Mouse (Mus musculus): ENCODE results near the gene Tuba8. TPM values are rescaled to one million over a fixed set of nuclear protein-coding genes. Genes with fewer than 3 reads are reported as not detected.

Tuba8 gene
- polyA plus RNA-seq, 1 experiment from 2014 or later, result not detected

DNA sequence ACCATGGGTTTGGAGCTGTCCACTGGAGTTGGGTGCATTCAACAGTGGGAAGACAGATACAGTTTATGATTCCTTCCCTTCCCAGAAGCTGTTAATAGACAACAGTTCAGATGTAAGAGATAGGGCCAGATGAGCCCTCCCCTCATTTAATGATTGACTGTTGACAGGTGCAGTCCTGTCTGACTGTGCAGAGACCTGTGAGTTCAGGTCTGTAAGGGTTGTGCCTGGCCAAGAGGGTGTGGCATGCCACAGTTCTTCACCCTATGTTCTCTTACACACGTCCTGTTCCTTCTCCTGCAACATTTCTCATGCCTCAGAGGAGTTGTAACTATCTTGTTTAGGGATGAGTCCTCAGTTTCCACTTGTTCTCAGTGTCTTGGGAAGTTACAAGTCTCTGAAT is 22.2 kb downstream of the Tuba8 start:
- Histone ChIP-seq H3K9ac (ENCODE audit: low read length) (no peak overlapping the region), H3K4me2 (ENCODE audit: low read length) (no peak overlapping the region), H3K36me3 (ENCODE audit: control insufficient read depth, insufficient read depth, low read length) (no peaks in the 10 kb centered on the region), H3K27me3 (ENCODE audit: control insufficient read depth, insufficient read depth, low read length) (no peaks in the 10 kb centered on the region), H3K4me3 (ENCODE audit: control insufficient read depth in 1 of 2, insufficient read depth in 1 of 2, low read depth in 1 of 2, low read length in 2 of 2) (no peak overlapping the region), H3K9me3 (ENCODE audit: control insufficient read depth, low read length) (no peaks in the 10 kb centered on the region), H3K4me1 (ENCODE audit: control insufficient read depth in 2 of 2, insufficient read depth in 2 of 2, low read length in 2 of 2) (no peaks in the 10 kb centered on the region), H3K27ac (replicated peaks in 1 of 2; ENCODE audit: control insufficient read depth in 1 of 2, insufficient read depth in 1 of 2, low read depth in 2 of 2, low read length in 2 of 2) (no peak overlapping the region)
- WGBS, result 64% methylated on average over 1 of the region's 1 CpGs
- ATAC-seq (ENCODE audit: insufficient number of reproducible peaks, insufficient read depth, low FRiP score, low read depth), result no peak

DNA sequence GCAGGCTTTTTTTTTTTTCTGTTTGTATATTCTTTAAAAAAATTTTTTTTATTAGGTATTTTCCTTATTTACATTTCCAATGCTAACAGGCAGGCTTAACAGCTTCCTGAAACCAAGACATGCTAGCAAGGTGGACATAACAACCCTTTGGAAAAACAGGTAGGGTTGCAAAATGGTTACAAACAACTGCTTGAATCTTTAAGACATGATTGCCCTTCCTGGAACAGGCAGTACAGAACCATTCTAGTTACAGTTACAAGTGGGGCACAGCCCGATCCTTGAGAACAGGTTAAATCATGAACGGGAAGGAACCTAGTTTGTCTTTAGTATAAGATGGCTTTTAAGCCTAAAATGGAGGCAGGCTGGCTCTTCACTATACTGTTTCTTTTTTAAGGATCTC is 25.9 kb downstream of the Tuba8 start:
- no peak overlapping the region for H3K4me3 ChIP-seq (ENCODE audit: control insufficient read depth in 1 of 2, insufficient read depth in 1 of 2, low read depth in 1 of 2, low read length in 2 of 2)
- H3K36me3 ChIP-seq (ENCODE audit: control insufficient read depth, insufficient read depth, low read length), result no peaks in the 10 kb centered on the region
- H3K9ac ChIP-seq (ENCODE audit: low read length), result no peak overlapping the region
- no peaks in the 10 kb centered on the region for H3K27me3 ChIP-seq (ENCODE audit: control insufficient read depth, insufficient read depth, low read length)
- no peak overlapping the region for H3K27ac ChIP-seq (replicated peaks in 1 of 2; ENCODE audit: control insufficient read depth in 1 of 2, insufficient read depth in 1 of 2, low read depth in 2 of 2, low read length in 2 of 2)
- H3K4me2 ChIP-seq (ENCODE audit: low read length), result no peak overlapping the region
- no peak for ATAC-seq (ENCODE audit: insufficient number of reproducible peaks, insufficient read depth, low FRiP score, low read depth)
- H3K4me1 ChIP-seq (ENCODE audit: control insufficient read depth in 2 of 2, insufficient read depth in 2 of 2, low read length in 2 of 2), result no peaks in the 10 kb centered on the region
- H3K9me3 ChIP-seq (ENCODE audit: control insufficient read depth, low read length), result no peaks in the 10 kb centered on the region
- 93% methylated on average over 2 of the region's 2 CpGs for WGBS

DNA sequence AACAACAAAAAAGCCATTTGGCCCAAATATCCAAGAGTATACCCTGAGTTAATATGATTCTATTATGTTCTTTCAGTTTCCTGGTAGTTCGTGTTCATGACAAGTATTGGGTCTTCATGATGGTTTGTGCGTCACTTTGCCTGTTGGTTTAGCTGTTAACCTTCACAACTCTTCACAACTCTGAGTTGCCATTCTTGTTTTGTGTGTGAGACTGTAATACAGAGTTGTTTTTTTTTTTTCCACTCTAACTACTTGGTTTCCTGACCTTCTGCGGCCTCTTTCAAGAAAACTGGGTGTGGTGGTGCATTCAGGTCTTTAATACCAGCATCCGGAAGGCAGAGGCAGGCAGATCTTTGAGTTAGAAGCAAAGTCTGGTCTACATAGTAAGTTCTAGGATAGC is 27.7 kb downstream of the Tuba8 start:
- 0 out of 2 replicates have a peak, but pooled peaks cover 3% of the 10 kb centered on the region for H3K27me3 ChIP-seq (ENCODE audit: control insufficient read depth, insufficient read depth, low read length)
- WGBS, result 89% methylated on average over 4 of the region's 4 CpGs

DNA sequence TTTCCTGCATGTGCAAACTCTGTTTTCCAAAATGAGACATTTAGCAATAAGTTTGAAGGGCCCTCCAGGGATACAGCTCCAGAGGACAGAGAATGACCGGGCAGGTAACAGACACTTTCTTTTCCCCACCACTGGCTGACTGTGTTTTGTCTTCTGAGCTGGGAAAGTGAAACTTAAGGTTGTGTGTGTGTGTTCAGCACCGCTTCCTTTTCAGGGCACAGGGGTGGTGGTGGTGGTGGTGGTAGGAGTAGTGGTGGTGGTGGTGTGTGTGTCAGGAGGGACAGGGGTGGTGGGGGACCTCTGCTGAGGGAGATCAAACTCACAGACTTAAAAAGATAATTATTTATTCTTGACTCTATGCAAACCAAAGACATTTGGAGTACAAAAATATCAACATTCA is 31.3 kb downstream of the Tuba8 start:
- Histone ChIP-seq H3K9ac (ENCODE audit: low read length) (no peak overlapping the region), H3K4me3 (ENCODE audit: control insufficient read depth in 1 of 2, insufficient read depth in 1 of 2, low read depth in 1 of 2, low read length in 2 of 2) (no peak overlapping the region), H3K27ac (replicated peaks in 1 of 2; ENCODE audit: control insufficient read depth in 1 of 2, insufficient read depth in 1 of 2, low read depth in 2 of 2, low read length in 2 of 2) (no peak overlapping the region), H3K9me3 (ENCODE audit: control insufficient read depth, low read length) (no peaks in the 10 kb centered on the region), H3K4me1 (ENCODE audit: control insufficient read depth in 2 of 2, insufficient read depth in 2 of 2, low read length in 2 of 2) (no peaks in the 10 kb centered on the region), H3K36me3 (ENCODE audit: control insufficient read depth, insufficient read depth, low read length) (no peaks in the 10 kb centered on the region), H3K4me2 (ENCODE audit: low read length) (no peak overlapping the region), H3K27me3 (ENCODE audit: control insufficient read depth, insufficient read depth, low read length) (peaks cover 6% of the 10 kb centered on the region; the same call in 1 of the 2 replicates)
- ATAC-seq (ENCODE audit: insufficient number of reproducible peaks, insufficient read depth, low FRiP score, low read depth), result no peak
- WGBS, result 83% methylated on average over 2 of the region's 2 CpGs

More for the DNA sequence above, 27.7 kb downstream of the Tuba8 start:
- no peaks in the 10 kb centered on the region for H3K36me3 ChIP-seq (ENCODE audit: control insufficient read depth, insufficient read depth, low read length)
- no peaks in the 10 kb centered on the region for H3K4me1 ChIP-seq (ENCODE audit: control insufficient read depth in 2 of 2, insufficient read depth in 2 of 2, low read length in 2 of 2)
- H3K4me2 ChIP-seq (ENCODE audit: low read length), result no peak overlapping the region
- no peak overlapping the region for H3K9ac ChIP-seq (ENCODE audit: low read length)
- ATAC-seq (ENCODE audit: insufficient number of reproducible peaks, insufficient read depth, low FRiP score, low read depth), result no peak
- no peak overlapping the region for H3K27ac ChIP-seq (replicated peaks in 1 of 2; ENCODE audit: control insufficient read depth in 1 of 2, insufficient read depth in 1 of 2, low read depth in 2 of 2, low read length in 2 of 2)
- no peaks in the 10 kb centered on the region for H3K9me3 ChIP-seq (ENCODE audit: control insufficient read depth, low read length)
- no peak overlapping the region for H3K4me3 ChIP-seq (ENCODE audit: control insufficient read depth in 1 of 2, insufficient read depth in 1 of 2, low read depth in 1 of 2, low read length in 2 of 2)

DNA sequence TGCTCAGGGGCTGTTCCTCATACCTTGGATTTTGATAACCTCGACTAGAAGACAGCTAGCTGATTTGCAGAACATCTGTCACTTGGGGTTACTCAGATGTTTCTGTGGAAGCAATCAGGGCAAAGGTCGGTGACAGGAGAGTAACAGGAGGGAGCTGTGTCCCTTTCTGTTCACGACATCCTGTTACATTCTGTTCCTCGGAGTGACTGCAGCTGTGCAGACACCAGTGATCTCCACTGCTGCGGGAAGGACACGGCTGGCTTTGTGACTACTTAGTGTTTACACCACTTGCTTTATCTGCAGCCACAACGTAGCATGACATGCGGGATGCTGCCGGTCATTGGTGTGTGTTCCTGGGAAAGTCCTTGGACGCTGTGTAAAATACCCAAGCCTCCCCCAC is 32.7 kb downstream of the Tuba8 start:
- H3K9me3 ChIP-seq (ENCODE audit: control insufficient read depth, low read length), result no peaks in the 10 kb centered on the region
- no peak overlapping the region for H3K4me3 ChIP-seq (ENCODE audit: control insufficient read depth in 1 of 2, insufficient read depth in 1 of 2, low read depth in 1 of 2, low read length in 2 of 2)
- no peak overlapping the region for H3K9ac ChIP-seq (ENCODE audit: low read length)
- H3K4me1 ChIP-seq (ENCODE audit: control insufficient read depth in 2 of 2, insufficient read depth in 2 of 2, low read length in 2 of 2), result no peaks in the 10 kb centered on the region
- 27% methylated on average over 10 of the region's 10 CpGs for WGBS
- no peak overlapping the region for H3K4me2 ChIP-seq (ENCODE audit: low read length)
- no peaks in the 10 kb centered on the region for H3K36me3 ChIP-seq (ENCODE audit: control insufficient read depth, insufficient read depth, low read length)
- no peak overlapping the region for H3K27ac ChIP-seq (replicated peaks in 1 of 2; ENCODE audit: control insufficient read depth in 1 of 2, insufficient read depth in 1 of 2, low read depth in 2 of 2, low read length in 2 of 2)
- peaks cover 6% of the 10 kb centered on the region; the same call in 1 of the 2 replicates for H3K27me3 ChIP-seq (ENCODE audit: control insufficient read depth, insufficient read depth, low read length)
- ATAC-seq (ENCODE audit: insufficient number of reproducible peaks, insufficient read depth, low FRiP score, low read depth), result no peak

DNA sequence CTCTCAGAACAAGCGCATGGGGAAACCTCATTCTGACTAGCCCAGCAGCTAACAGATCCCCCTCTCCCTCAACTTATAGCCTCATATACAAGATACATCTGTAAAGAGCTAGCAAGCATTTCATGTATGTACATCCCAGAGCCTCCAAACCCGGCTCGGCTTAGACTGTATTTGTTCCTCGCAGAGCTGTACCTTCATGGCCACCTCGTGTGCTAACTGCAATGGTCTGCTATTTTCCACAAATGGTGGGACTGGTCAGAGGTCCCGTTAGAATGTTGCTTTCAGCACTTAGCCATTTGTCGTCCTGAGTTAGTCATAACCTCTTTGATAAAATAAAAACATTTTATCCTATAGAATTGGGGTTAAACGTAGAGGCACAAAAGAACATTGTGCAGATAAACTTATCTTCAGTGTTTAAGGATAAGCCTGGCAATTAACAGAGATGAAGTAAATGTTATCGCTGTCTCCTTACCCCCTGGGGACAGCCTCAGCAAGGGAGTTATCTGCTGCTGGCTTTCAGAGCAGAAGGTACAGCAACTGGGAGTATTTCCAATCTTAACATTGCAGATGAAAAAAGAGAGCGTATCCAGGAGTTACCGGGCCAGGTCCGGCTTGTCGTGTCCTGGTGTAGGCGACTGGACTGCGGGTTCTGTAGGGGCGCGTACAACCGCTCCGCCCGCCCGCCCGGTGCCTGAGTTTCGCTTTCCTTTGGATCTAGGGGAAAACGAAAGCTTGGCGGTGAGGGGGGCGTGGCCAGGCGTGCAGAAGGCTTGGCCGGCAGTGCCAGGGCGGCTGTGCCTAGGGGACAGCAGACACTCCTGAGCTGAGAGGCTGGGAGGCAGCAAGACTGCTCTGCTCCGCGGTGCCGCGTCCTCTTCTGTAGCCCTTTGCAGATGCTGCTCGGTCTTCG is 34.9 kb downstream of the Tuba8 start, which contains the start of gene Usp18:
Gene Usp18, plus strand, starts transcription at position 780 of the 910 bp plus-strand sequence.
- Histone ChIP-seq H3K9me3 (ENCODE audit: control insufficient read depth, low read length) (no peaks in the 10 kb centered on the region), H3K27ac (replicated peaks in 1 of 2; ENCODE audit: control insufficient read depth in 1 of 2, insufficient read depth in 1 of 2, low read depth in 2 of 2, low read length in 2 of 2) (no peak within 1 kb of the TSS), H3K4me3 (ENCODE audit: control insufficient read depth in 1 of 2, insufficient read depth in 1 of 2, low read depth in 1 of 2, low read length in 2 of 2) (peak within 1 kb of the TSS; percentile 55 to 70), H3K4me1 (ENCODE audit: control insufficient read depth in 2 of 2, insufficient read depth in 2 of 2, low read length in 2 of 2) (no peaks in the 10 kb centered on the region), H3K9ac (ENCODE audit: low read length) (peak within 1 kb of the TSS; percentile 65), H3K4me2 (ENCODE audit: low read length) (peak within 1 kb of the TSS; percentile 62), H3K36me3 (ENCODE audit: control insufficient read depth, insufficient read depth, low read length) (no peaks in the 10 kb centered on the region), H3K27me3 (ENCODE audit: control insufficient read depth, insufficient read depth, low read length) (peaks cover 6% of the 10 kb centered on the region; the same call in 1 of the 2 replicates)
- 3% methylated on average over 35 of the region's 35 CpGs for WGBS
- peak; percentile 90 for ATAC-seq (ENCODE audit: insufficient number of reproducible peaks, insufficient read depth, low FRiP score, low read depth)

DNA sequence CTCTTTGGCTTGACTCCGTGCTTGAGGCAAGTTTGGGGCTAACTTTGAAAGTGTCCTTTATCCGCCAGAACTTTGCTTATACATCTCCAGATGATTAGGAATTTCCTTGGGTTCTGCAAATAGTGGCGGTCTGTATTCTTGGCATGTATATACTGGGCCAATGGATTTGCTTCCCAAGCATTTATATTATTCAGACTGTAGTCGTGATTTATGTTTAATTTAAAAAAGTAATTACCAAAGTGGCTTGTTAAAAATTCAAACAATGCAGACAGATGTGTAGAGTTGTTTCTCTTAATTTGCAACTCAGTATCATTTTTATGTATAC is 35.5 kb downstream of the Tuba8 start:
- peaks cover 6% of the 10 kb centered on the region; the same call in 1 of the 2 replicates for H3K27me3 ChIP-seq (ENCODE audit: control insufficient read depth, insufficient read depth, low read length)
- ATAC-seq (ENCODE audit: insufficient number of reproducible peaks, insufficient read depth, low FRiP score, low read depth), result no peak
- H3K9ac ChIP-seq (ENCODE audit: low read length), result peak overlapping the region; percentile 65
- no peaks in the 10 kb centered on the region for H3K4me1 ChIP-seq (ENCODE audit: control insufficient read depth in 2 of 2, insufficient read depth in 2 of 2, low read length in 2 of 2)
- H3K27ac ChIP-seq (replicated peaks in 1 of 2; ENCODE audit: control insufficient read depth in 1 of 2, insufficient read depth in 1 of 2, low read depth in 2 of 2, low read length in 2 of 2), result no peak overlapping the region
- H3K4me3 ChIP-seq (ENCODE audit: control insufficient read depth in 1 of 2, insufficient read depth in 1 of 2, low read depth in 1 of 2, low read length in 2 of 2), result peak overlapping the region; percentile 55 to 70
- no peaks in the 10 kb centered on the region for H3K36me3 ChIP-seq (ENCODE audit: control insufficient read depth, insufficient read depth, low read length)
- WGBS, result 14% methylated on average over 4 of the region's 4 CpGs
- no peaks in the 10 kb centered on the region for H3K9me3 ChIP-seq (ENCODE audit: control insufficient read depth, low read length)
- H3K4me2 ChIP-seq (ENCODE audit: low read length), result peak overlapping the region; percentile 62
